Mouse (Mus musculus): Measurements from ENCODE around the gene App. TPM values are rescaled to one million over a fixed set of nuclear protein-coding genes. Genes with fewer than 3 reads are reported as not detected.
A peak's percentile ranks its signal among the peaks of the same experiment; 100 is the strongest.

Gene App
- polyA plus RNA-seq, 1 experiment from 2014 or later: 470 TPM

DNA sequence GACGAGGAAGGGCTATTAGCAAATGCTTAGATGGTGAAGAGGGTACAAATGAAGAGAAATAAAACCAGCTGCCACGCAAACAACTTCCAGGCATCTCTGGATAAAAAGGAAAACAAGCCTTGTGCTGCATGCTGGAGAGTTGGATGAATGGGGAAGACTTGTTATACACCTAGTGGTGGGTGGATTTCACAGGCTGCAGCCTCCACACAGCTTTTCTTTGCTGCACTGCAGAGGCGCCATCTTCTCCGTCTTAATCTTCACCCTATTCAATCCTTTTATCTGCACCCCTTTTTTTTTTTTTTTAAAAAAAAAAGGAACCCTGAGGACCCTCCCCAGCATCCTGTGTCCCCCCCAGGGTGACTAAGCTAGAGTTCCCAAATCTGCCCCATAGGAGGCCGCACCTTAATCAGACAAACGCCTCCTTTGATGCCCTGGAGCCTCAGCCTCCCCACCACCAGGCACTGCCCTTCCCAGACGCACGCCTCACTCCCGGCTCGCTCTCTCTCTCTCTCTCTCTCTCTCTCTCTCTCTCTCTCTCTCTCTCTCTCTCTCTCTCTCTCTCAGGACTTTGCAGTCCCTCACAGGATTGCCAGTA is 1.5 kb downstream of the App start:
- H3K4me1 ChIP-seq (ENCODE audit: control insufficient read depth, insufficient read depth, low read length): peaks cover 28% of the 10 kb centered on the region
- peak; percentile 70 for ATAC-seq
- H3K27ac ChIP-seq (ENCODE audit: low read length): peak overlapping the region; percentile 96
- H3K4me2 ChIP-seq (ENCODE audit: low read length): peak overlapping the region; percentile 87
- H3K9ac ChIP-seq (ENCODE audit: low read depth, low read length): peak overlapping the region; percentile 99
- 0% methylated on average over 10 of the region's 10 CpGs for WGBS
- H3K4me3 ChIP-seq (ENCODE audit: low read depth, low read length): peak overlapping the region; percentile 80
- 0 out of 2 replicates have a peak, but pooled peaks cover 2% of the 10 kb centered on the region for H3K9me3 ChIP-seq (replicated peaks; ENCODE audit: control insufficient read depth, low read length, poor library complexity, severe bottlenecking)
- H3K36me3 ChIP-seq (ENCODE audit: control insufficient read depth, insufficient read depth, low read length): no peaks in the 10 kb centered on the region; the same call in 1 of the 2 replicates
- H3K27me3 ChIP-seq (ENCODE audit: control insufficient read depth, insufficient read depth, low read depth, low read length): no peaks in the 10 kb centered on the region

DNA sequence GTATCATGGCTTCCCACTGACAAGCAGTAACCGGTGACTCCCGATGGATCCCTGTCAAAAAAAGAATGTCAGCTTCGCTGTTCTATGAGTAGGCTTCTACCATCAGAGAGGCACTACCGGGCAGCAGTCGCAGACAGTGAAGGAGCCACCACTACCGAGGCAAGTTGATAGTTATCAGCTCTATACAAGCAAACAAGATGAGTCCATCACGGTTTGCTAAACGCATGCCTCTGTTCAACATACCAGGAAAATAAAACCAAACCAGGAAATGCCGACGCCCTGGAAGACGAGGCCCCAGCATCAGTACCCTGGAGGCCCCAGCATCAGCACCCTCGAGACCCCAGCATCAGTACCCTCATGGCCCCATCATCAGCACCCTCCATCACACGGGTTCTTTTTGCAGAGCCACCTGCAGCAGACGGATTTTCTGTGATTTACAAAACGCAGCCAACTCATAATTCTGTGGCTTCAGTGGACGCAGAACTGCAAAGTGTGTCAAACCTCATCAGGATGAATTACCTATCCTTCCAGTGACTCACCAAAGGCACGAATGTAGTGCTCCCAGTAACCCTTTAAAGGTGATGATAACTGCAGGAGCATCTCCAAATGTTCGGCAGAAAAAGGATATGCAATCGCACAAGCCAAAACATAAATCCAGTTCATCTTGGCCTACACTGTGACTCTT is 2.6 kb downstream of the App start:
- Histone ChIP-seq H3K9ac (ENCODE audit: low read depth, low read length) (peak overlapping the region; percentile 66), H3K36me3 (ENCODE audit: control insufficient read depth, insufficient read depth, low read length) (no peaks in the 10 kb centered on the region; the same call in 1 of the 2 replicates), H3K27ac (ENCODE audit: low read length) (peak overlapping the region; percentile 50), H3K9me3 (replicated peaks; ENCODE audit: control insufficient read depth, low read length, poor library complexity, severe bottlenecking) (0 out of 2 replicates have a peak, but pooled peaks cover 2% of the 10 kb centered on the region), H3K27me3 (ENCODE audit: control insufficient read depth, insufficient read depth, low read depth, low read length) (no peaks in the 10 kb centered on the region), H3K4me2 (ENCODE audit: low read length) (peak overlapping the region; percentile 87), H3K4me3 (ENCODE audit: low read depth, low read length) (peak overlapping the region; percentile 80), H3K4me1 (ENCODE audit: control insufficient read depth, insufficient read depth, low read length) (peaks cover 31% of the 10 kb centered on the region)
- WGBS: 37% methylated on average over 19 of the region's 19 CpGs
- ATAC-seq: no peak

DNA sequence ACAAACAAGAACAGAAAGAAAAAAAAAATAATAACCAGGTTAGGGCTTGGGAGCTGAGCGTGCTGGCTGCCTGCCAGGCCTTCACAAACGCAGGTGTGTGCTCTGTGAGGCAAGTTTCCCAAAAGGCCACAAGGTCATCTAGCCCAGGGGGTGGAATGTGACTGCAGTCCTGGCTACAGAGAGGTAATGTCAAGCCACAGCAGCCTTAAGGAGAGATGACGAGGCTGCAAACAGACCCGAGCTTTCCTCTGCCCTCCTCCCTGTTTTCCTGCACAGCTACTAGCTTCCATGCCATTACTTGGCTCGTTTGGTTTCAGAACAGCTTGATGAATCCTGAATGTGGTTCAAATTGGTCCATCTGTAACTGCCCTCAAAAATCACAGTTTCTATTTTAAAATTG is 4.7 kb downstream of the App start:
- Histone ChIP-seq H3K9me3 (replicated peaks; ENCODE audit: control insufficient read depth, low read length, poor library complexity, severe bottlenecking) (0 out of 2 replicates have a peak, but pooled peaks cover 2% of the 10 kb centered on the region), H3K4me2 (ENCODE audit: low read length) (peak overlapping the region; percentile 19; the same call in 1 of the 2 replicates), H3K4me1 (ENCODE audit: control insufficient read depth, insufficient read depth, low read length) (peaks cover 36% of the 10 kb centered on the region), H3K36me3 (ENCODE audit: control insufficient read depth, insufficient read depth, low read length) (no peaks in the 10 kb centered on the region; the same call in 1 of the 2 replicates), H3K27me3 (ENCODE audit: control insufficient read depth, insufficient read depth, low read depth, low read length) (no peaks in the 10 kb centered on the region), H3K9ac (ENCODE audit: low read depth, low read length) (no peak overlapping the region), H3K4me3 (ENCODE audit: low read depth, low read length) (no peak overlapping the region), H3K27ac (ENCODE audit: low read length) (0 out of 2 replicates have a peak overlapping the region, but pooled peaks have one; percentile 29)
- 56% methylated on average over 5 of the region's 5 CpGs for WGBS
- no peak for ATAC-seq

DNA sequence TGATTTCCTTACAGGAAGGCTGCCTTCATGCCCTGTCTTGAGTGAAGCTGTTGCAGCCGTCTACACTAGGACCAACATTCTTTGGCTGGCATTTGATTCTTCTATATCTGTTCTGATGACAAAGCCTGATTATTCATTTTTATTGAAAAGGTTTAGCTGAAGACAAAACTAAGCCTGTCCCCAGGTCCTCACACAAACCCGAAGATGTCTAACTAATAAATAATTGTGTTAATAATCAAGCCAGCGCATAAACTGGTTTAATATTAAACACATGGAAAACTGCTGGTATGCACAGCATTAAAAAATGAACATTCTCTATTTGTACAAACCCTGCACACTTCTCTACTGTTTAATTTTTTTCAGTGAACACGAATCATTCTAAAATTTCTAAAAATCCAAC is 7.4 kb downstream of the App start:
- Histone ChIP-seq H3K4me1 (ENCODE audit: control insufficient read depth, insufficient read depth, low read length) (peaks cover 36% of the 10 kb centered on the region), H3K4me2 (ENCODE audit: low read length) (no peak overlapping the region), H3K4me3 (ENCODE audit: low read depth, low read length) (no peak overlapping the region), H3K27ac (ENCODE audit: low read length) (no peak overlapping the region), H3K36me3 (ENCODE audit: control insufficient read depth, insufficient read depth, low read length) (peaks cover 2% of the 10 kb centered on the region; the same call in 1 of the 2 replicates), H3K9ac (ENCODE audit: low read depth, low read length) (no peak overlapping the region), H3K27me3 (ENCODE audit: control insufficient read depth, insufficient read depth, low read depth, low read length) (no peaks in the 10 kb centered on the region), H3K9me3 (replicated peaks; ENCODE audit: control insufficient read depth, low read length, poor library complexity, severe bottlenecking) (0 out of 2 replicates have a peak, but pooled peaks cover 2% of the 10 kb centered on the region)
- 70% methylated on average over 4 of the region's 4 CpGs for WGBS
- ATAC-seq: no peak

DNA sequence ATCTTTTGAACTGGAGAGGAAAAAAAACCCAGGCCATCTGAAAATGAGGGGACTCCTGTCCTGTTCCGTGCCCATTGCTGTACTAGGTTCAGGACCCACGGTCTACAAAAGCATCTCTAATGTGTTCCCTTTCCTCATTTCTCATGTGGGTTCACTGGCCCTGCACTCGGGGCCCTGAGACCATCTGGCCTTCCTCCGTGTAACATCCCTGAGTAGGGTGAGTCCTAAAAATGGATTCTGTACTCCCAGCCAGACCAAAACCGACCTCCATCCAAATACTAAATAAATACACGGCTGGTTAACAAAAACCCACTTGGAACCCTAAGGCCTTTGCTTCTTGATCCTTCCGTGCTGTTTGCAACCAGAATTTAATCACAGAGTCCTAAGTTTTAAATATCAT is 7.9 kb downstream of the App start:
- H3K4me1 ChIP-seq (ENCODE audit: control insufficient read depth, insufficient read depth, low read length): peaks cover 31% of the 10 kb centered on the region
- no peak overlapping the region for H3K4me3 ChIP-seq (ENCODE audit: low read depth, low read length)
- H3K9ac ChIP-seq (ENCODE audit: low read depth, low read length): no peak overlapping the region
- H3K27ac ChIP-seq (ENCODE audit: low read length): no peak overlapping the region
- ATAC-seq: no peak
- 71% methylated on average over 7 of the region's 7 CpGs for WGBS
- H3K9me3 ChIP-seq (replicated peaks; ENCODE audit: control insufficient read depth, low read length, poor library complexity, severe bottlenecking): 0 out of 2 replicates have a peak, but pooled peaks cover 2% of the 10 kb centered on the region
- H3K27me3 ChIP-seq (ENCODE audit: control insufficient read depth, insufficient read depth, low read depth, low read length): no peaks in the 10 kb centered on the region
- H3K4me2 ChIP-seq (ENCODE audit: low read length): no peak overlapping the region
- H3K36me3 ChIP-seq (ENCODE audit: control insufficient read depth, insufficient read depth, low read length): peaks cover 2% of the 10 kb centered on the region; the same call in 1 of the 2 replicates

DNA sequence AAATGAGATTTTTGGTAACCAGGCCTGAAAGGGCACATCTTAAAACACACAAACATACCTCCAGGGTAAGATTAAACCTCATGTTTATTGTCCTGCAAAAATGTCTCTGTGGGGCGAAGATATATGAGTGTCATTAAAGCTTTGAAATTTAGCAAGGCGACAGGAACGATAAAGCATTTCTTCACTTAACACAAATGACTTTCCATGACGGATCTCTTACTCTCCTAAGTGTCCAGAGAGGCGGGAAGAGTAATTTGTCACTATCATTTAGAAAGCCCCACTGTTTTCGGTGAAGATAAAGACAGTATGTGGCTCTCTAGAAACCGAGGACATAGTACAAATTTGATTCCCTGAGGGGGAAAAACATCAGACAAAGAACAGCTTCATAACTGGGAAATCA is 8.4 kb downstream of the App start:
- Histone ChIP-seq H3K9me3 (replicated peaks; ENCODE audit: control insufficient read depth, low read length, poor library complexity, severe bottlenecking) (0 out of 2 replicates have a peak, but pooled peaks cover 2% of the 10 kb centered on the region), H3K4me2 (ENCODE audit: low read length) (no peak overlapping the region), H3K36me3 (ENCODE audit: control insufficient read depth, insufficient read depth, low read length) (peaks cover 2% of the 10 kb centered on the region; the same call in 1 of the 2 replicates), H3K27ac (ENCODE audit: low read length) (no peak overlapping the region), H3K4me1 (ENCODE audit: control insufficient read depth, insufficient read depth, low read length) (peaks cover 27% of the 10 kb centered on the region), H3K9ac (ENCODE audit: low read depth, low read length) (no peak overlapping the region), H3K4me3 (ENCODE audit: low read depth, low read length) (no peak overlapping the region), H3K27me3 (ENCODE audit: control insufficient read depth, insufficient read depth, low read depth, low read length) (no peaks in the 10 kb centered on the region)
- WGBS: 64% methylated on average over 7 of the region's 7 CpGs
- ATAC-seq: no peak

DNA sequence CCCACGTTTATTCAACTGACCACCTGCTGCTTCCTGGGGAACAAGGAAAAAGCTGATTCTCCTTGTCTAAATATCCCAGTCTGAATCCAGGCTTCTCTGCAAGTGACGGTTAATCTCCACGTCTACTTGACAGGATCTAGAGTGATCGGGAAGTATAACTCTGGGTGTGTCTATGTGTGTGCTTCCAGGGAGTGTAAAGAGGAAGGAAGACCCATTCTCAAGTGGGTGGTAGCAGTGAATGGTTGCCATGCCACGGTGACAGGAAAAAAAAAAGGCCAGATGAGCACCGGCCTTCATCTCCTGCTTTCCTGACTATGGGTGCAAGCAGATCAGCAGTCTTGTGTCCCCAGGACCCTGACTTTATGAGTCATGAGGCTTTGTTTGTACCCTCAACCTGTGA is 10.8 kb downstream of the App start:
- Histone ChIP-seq H3K4me1 (ENCODE audit: control insufficient read depth, insufficient read depth, low read length) (peaks cover 8% of the 10 kb centered on the region; the same call in 1 of the 2 replicates), H3K27ac (ENCODE audit: low read length) (no peak overlapping the region), H3K9ac (ENCODE audit: low read depth, low read length) (no peak overlapping the region), H3K4me2 (ENCODE audit: low read length) (no peak overlapping the region), H3K27me3 (ENCODE audit: control insufficient read depth, insufficient read depth, low read depth, low read length) (no peaks in the 10 kb centered on the region), H3K4me3 (ENCODE audit: low read depth, low read length) (no peak overlapping the region), H3K9me3 (replicated peaks; ENCODE audit: control insufficient read depth, low read length, poor library complexity, severe bottlenecking) (0 out of 2 replicates have a peak, but pooled peaks cover 2% of the 10 kb centered on the region), H3K36me3 (ENCODE audit: control insufficient read depth, insufficient read depth, low read length) (0 out of 2 replicates have a peak, but pooled peaks cover 2% of the 10 kb centered on the region)
- WGBS: 78% methylated on average over 6 of the region's 6 CpGs
- ATAC-seq: no peak

DNA sequence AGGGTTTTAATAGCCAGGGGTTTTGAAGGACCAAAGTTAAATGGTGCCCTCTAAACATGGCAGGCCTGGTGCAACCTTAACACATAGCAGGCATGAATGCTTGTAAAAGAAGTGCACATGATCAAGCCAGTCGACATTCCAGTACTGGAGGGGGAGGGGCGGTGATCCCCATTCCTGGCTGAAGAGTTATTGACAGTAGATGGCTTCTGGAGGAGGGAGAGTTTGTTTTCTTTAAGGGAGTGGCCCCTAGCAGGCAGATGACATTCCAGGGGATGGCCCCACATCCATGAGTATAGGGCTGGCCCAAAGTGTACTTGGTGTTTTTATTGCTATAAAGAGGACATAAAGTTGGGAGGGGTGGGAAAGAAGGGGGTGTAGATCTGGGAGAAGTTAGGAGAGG is 13.4 kb downstream of the App start:
- 85% methylated on average over 2 of the region's 2 CpGs for WGBS
- ATAC-seq: no peak
- H3K4me2 ChIP-seq (ENCODE audit: low read length): no peak overlapping the region

More for the DNA sequence above, 13.4 kb downstream of the App start:
- Histone ChIP-seq H3K9ac (ENCODE audit: low read depth, low read length) (no peak overlapping the region), H3K9me3 (replicated peaks; ENCODE audit: control insufficient read depth, low read length, poor library complexity, severe bottlenecking) (no peaks in the 10 kb centered on the region), H3K27ac (ENCODE audit: low read length) (no peak overlapping the region), H3K27me3 (ENCODE audit: control insufficient read depth, insufficient read depth, low read depth, low read length) (no peaks in the 10 kb centered on the region), H3K4me1 (ENCODE audit: control insufficient read depth, insufficient read depth, low read length) (peaks cover 5% of the 10 kb centered on the region), H3K4me3 (ENCODE audit: low read depth, low read length) (no peak overlapping the region), H3K36me3 (ENCODE audit: control insufficient read depth, insufficient read depth, low read length) (0 out of 2 replicates have a peak, but pooled peaks cover 2% of the 10 kb centered on the region)
